Mouse (Mus musculus) heart, postnatal 25 days (tissue): Measurements from ENCODE around the gene Dlx3. TPM values are rescaled to one million over a fixed set of nuclear protein-coding genes. Genes with fewer than 3 reads are reported as not detected.

Experiments
- DNase-seq: peaks from one replicate; pipeline ENCODE4 v3.0.0; 2022; ENCODE audit warnings: low spot score
- intact Hi-C: fragments of 180-260 bp; cut with DNase I; formaldehyde crosslinking; loops from one replicate; pipeline ENCODE4 v1.15.1; 2025
- total RNA-seq, 2 experiments: library from RNA; stranded (reverse); gene quantifications; 2 replicates each; pipeline ENCODE4 v1.2.3; 2021

Gene Dlx3
- total RNA-seq, 2 experiments from 2014 or later, result not detected

- intact Hi-C loops, result loop anchor here (1.0 to 10.0 kb wide), 4 partner anchors 115 to 404 kb away; partner anchors contain the start of gene Slc35b1
Observed at GRCm38 (mm10) chr11:95117030-95117429, 2.9 kb upstream of the Dlx3 start.

DNA sequence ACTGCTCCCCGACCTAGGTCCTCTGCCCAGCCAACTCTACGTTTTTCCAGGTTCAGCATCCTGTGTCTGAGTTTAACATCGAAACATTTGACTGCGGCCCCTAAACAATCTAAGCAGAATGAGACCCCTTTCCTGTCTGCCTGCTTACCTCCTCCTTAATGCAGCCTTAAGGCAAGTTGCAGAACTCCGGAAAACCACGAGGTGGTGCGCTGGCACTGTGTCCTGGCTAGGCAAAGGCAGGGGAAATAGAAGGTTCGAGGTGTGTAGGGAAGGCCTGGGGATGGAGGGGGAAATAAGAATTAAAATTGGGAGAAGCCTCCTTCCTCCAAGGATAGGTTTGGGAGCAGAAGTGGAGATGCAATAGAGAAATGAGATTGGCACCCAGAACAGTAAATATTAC is 1.4 kb upstream of the Dlx3 start:
- intact Hi-C loops, result loop anchor here (10.0 kb wide), 1 partner anchor 266 kb away; the partner anchor contains the start of gene Slc35b1
- no peak for DNase-seq

More at GRCm38 (mm10) chr11:95117030-95117429, 2.9 kb upstream of the Dlx3 start:
- DNase-seq, result no peak

DNA sequence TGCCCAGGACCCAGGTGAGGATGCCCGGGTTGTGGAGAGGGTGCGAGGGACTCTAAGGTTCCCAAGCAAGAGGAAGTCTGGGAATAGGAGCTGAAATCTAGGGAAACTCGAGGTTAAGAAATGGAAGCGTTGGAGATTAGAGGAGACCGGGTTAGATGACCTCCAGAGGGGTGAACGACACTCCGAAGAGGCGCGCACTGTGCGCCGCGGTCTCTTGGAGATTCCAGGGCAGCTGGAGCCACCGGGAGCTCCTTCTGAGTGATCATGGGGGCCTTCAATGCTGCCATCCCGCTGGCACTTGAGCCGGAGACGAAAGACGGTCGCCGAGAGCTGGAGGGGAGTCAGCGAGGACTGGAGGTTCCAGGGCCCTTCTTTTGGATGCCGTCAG is 708 bp downstream of the Dlx3 start:
- DNase-seq, result no peak
- intact Hi-C loops, result no loop called here

DNA sequence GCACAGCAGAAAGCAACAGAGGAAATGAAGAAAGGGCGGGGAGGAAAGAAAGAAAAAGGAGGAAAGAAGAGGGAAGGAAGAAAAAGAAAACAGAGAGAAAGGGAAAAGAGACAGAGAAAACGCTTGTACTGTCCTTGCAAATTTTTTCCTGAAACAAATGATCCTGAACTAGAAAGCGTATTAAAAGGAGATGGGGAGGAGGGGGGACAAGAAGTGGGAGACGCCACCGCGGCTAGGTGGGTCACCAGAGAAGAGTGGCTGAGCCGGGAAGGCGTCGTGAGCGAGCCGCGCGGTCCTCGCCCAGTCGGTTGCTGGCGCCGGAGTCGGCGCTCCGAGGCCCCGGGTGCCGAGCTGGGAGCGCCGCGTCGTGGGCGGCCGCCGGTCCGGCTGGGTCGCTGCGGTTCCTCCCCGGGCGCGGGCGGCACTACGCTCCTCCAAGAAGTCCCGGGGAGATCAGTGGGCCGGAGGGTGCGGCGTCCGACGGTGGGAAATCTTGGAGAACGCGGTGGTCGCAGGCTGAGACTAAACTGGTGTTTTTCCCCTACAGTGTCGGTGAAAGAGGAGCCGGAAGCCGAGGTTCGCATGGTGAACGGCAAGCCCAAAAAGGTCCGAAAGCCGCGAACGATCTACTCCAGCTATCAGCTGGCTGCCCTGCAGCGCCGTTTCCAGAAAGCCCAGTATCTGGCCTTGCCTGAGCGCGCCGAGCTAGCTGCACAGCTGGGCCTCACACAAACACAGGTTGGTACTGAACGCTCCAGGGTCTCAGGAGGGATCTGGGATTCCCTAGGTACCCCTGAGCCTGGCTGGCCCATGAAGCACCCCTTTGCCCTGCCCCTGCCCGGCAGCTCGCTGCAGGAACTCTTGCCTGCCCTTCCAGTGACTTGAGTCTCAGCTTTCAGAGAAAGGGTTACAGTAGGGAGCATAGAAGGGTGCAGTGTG is 1.5 kb downstream of the Dlx3 start:
- intact Hi-C loops, result no loop called here
- no peak for DNase-seq

GRCm38 (mm10) chr11:95122100-95122489 is 2.2 kb downstream of the Dlx3 start:
- intact Hi-C loops, result no loop called here
- DNase-seq, result no peak

DNA sequence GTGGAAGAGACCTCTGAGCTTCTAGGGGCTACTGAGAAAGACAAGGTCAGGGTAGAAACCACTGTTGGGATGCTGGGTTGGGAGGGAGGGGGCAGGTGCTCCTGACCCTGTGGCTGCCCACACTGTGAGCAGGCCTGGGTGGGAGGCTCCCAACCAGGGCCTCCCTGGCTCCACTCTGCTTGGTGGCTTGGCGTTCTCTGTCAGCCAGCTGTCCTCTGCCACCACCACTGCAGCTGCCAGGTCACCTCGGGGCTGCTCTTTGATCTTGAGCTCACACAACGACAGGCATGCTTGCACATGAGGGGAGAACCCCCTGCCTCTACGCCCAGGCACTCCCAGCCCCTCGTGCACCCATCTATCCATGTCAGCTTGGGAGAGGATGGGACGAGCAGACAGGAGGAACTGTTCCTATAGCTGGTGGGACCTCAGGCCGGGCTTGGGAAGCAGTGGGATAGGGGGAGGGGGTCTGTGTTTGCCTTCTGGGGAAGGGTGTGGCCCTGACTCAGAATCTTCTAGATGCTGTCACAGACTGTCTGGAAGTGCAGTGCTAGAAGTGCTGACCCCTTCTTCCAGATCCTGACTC is 5.5 kb downstream of the Dlx3 start:
- no peak for DNase-seq
- intact Hi-C loops, result no loop called here

- no peak for DNase-seq
Observed at GRCm38 (mm10) chr11:95126272-95127245, 6.6 kb downstream of the Dlx3 start.

DNA sequence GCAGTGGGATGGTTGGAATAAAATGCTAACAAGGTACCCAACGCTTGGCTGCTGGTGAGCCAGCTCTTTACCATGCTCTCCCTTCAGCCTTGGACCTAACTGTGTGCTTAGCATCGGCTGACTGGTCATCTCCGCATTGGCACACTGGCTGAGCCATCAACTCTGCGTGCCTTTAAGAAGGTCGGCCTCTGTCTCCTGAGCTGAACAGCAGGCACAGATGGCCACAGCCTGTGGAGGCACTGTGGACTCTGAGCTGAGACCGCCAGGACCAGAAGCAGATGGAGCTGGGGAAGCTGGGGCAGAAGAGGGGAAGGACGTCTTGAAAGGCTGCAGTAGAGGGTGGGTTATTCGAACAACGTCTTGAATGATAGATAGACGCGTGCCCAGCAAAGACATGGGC is 8.4 kb downstream of the Dlx3 start:
- DNase-seq, result no peak
- intact Hi-C loops, result no loop called here

More at GRCm38 (mm10) chr11:95126272-95127245, 6.6 kb downstream of the Dlx3 start:
- intact Hi-C loops, result no loop called here

DNA sequence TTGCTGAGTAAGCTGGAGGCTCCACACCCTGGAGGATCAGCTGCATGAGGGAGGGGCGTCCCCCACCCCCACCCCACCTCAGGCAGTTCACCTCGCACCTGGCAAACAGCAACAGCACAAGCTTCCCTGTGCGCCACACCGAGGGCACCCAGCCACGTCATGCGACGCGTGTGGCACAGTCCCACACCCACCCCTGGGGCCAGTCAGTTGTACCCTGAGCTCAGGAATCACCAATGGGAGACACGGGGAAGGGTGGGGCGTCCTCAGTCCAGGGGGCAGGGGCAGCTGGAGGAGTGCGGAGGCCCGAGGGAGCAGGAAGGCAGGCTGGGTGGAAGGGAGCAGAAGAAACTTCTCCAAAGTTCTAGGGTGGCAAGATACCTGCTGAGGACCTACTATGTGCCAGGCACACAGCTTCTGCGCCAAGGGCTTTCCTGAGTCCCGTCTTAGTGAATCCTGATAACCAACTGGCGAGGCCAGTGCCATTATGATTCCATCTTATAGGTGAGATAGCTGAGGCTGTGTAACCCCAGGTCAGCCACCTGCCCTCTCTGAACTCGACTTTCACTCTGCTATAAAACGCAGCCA is 10.8 kb downstream of the Dlx3 start:
- DNase-seq, result no peak
- intact Hi-C loops, result no loop called here

DNA sequence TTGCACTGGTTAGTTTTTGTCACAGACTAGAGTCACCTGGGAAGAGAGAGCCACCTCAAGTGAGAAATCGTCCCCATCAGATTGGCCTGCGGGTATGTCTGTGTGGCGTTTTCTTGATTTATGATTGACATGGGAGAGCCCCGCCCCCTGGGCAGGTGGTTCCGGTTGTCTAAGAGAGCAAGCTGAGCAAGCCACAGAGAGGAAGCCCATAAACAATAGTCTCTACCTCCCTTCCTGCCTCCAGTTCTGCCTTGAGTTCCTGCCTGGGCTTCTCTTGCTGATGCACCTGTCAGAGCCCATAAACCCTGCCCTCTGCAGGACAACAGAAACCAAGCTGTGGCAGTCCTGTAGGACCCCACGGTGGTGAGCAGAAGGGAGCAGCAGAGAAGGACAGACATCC is 13.4 kb downstream of the Dlx3 start:
- no peak for DNase-seq
- intact Hi-C loops, result no loop called here

DNA sequence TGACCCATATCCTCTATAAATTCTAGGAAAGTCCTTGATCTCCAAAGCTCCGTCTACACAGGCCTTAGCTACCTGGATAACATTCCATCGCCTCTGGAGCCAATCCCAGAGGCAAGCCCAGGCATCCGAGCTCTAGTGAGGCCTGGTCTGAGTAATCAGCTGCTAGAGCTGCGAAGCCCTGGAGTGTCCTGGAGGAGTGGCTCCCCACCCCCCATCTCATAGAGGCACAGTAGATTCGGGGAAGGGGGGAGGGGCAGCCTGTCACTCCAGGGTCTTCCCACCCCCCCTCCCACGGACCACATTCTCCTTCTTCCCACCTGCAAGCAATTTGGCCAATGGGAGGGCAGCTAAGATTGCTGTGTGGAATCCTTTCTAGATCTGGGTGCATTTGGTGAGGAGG is 17.4 kb downstream of the Dlx3 start:
- intact Hi-C loops, result no loop called here
- no peak for DNase-seq

- intact Hi-C loops, result loop anchor here (5.0 kb wide), 1 partner anchor 52 kb away; no protein-coding TSS in a partner anchor
- DNase-seq, result no peak
Observed at GRCm38 (mm10) chr11:95139871-95140270, 20.0 kb downstream of the Dlx3 start.

- intact Hi-C loops, result loop anchor here (5.0 kb wide), 1 partner anchor 50 kb away; no protein-coding TSS in a partner anchor
- no peak for DNase-seq
Observed at GRCm38 (mm10) chr11:95142258-95142657, 22.3 kb downstream of the Dlx3 start.

GRCm38 (mm10) chr11:95142980-95143575 is 23.2 kb downstream of the Dlx3 start:
- intact Hi-C loops, result loop anchor here (5.0 kb wide), 1 partner anchor 49 kb away; no protein-coding TSS in a partner anchor
- DNase-seq, result no peak

DNA sequence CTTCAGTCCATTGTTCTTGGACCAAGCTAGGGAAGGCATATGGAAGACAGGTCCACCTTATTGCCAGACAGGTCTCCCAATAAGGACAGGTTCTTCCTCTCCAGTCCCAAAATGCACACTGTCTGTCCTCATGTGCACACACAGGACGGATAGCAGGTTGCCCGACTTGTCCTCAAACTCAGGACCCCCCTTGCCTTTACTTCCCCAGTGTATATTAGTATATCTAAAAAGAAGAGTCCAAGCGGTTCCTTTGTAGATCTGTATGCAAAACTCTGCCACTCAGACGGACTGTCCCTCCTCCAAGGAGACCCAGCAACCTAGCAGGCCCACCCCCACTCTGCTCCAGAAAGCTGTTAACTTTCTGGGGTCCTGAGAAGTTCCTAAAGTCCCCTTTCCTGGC is 23.7 kb downstream of the Dlx3 start:
- DNase-seq, result no peak

DNA sequence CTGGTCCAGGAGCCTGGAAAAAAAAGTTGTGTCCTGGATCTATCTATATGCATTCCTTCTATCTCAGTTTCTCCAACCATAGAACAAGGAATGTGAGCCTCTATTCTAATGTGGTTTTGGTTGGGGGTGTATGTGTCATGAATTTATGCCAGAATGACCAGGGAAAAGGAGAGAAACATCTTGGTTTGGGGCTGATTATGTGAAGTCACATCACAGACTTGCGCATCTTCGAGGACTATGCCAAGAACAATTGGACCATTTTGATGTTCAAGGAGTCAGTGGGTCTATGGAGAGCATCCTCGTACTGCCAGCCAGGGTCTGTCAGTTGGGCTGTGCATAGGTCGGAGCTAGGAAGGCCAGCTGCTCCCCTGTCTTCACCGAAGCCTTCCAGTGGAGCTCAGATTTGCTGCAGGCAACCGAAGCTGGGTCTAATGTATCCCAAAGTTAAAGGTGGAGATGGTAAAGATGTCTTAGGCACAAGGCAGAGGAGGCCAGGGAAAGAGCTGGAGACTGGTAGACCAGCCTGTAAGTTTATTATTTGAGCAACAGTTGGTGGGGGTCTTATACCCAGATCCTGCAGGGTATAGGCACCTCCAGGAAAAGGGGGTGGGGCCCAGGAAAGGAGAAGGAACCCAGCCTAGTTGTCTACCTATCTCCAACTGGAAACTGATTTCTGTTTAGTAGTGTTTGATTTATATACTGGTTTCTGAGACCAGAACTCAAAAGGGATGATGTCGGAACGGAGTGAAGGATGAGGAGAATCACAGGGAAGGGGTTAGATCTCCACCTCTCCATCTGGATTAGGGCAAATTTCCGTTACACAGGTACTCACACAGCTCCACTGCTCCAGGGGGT is 24.4 kb downstream of the Dlx3 start:
- intact Hi-C loops, result loop anchor here (5.0 kb wide), 1 partner anchor 48 kb away; no protein-coding TSS in a partner anchor
- no peak for DNase-seq

More for the DNA sequence above, 23.7 kb downstream of the Dlx3 start:
- intact Hi-C loops, result loop anchor here (5.0 kb wide), 1 partner anchor 49 kb away; no protein-coding TSS in a partner anchor

DNA sequence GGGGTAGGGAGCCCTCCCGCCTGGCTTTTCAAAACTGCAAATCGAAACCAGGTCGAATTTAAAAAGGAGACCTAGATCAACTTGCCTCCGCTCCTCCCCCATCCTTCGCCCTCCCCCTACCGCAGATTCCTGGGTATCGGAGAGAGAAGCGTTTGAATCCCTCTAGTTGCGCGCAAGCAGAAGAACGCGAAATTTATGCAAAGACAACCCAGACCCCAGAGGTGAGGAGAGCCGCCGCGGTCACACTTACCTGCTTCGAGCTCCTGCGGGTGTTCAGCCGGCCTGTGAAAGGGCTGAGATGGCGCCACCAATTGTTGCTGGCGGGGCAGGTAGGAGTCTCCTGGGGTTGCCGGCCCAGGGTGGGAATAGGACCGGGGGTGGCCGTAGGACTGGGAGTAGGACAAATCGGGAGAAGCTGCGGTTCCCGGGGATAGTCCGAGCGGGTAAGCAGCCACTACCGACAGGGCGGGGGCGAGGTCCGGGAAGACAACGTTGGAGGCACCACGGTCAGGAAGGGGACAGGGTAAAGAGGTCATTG is 25.1 kb downstream of the Dlx3 start:
- no peak for DNase-seq
- intact Hi-C loops, result loop anchor here (5.0 kb wide), 1 partner anchor 47 kb away; no protein-coding TSS in a partner anchor
